Mouse (Mus musculus): ENCODE results near the gene Atg7.

The Atg7 gene

DNA sequence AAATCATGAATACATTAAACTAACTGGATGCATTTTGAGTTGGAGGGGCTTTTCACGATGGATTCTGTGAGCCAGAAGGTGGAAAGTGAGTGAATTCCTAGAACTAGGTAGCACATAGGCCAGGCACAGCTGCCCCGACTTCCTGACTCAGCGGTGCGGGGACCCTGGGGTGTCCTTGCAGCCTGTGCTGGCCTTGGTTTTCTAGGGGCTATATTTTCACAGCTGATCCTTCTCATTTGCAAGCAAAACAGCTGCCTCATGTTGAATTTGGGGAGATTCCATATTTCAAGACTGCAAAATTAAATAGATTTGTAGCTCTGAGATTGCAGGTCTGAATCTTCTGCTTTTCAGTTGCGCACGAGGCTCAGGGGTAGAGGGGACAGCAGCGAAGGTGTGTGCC lies 139.6 kb downstream of the Atg7 start:
- no peak for DNase-seq (ENCODE audit: low read depth, low spot score)

GRCm38 (mm10) chr6:114786461-114786860 lies 143.6 kb downstream of the Atg7 start:
- no peak for DNase-seq (ENCODE audit: low read depth, low spot score)

- no peak for DNase-seq (ENCODE audit: low read depth, low spot score)
Observed at GRCm38 (mm10) chr6:114787606-114788005, 144.7 kb downstream of the Atg7 start.

DNA sequence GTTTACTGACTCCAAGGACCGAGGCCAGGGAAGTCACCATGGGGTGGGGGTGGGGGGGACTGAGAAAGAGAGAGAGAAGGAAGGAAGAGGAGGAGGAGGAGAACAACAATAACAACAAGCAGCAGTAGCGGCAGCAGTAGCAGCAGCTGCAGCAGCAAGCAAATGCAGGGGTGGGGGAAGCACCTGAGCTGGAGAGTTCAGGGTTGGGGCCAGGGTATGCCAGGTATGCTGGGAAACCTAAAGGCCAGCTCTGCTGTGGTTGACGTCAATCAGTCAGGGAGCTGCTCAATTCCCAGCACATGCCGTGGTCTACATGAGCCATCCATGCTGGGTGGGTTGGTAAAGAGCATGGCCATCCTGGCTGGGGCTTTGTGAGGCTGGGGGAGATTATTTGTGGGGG lies 145.8 kb downstream of the Atg7 start:
- DNase-seq (ENCODE audit: low read depth, low spot score), result no peak

- DNase-seq (ENCODE audit: low read depth, low spot score), result no peak
Observed at GRCm38 (mm10) chr6:114790084-114790483, 147.2 kb downstream of the Atg7 start.

DNA sequence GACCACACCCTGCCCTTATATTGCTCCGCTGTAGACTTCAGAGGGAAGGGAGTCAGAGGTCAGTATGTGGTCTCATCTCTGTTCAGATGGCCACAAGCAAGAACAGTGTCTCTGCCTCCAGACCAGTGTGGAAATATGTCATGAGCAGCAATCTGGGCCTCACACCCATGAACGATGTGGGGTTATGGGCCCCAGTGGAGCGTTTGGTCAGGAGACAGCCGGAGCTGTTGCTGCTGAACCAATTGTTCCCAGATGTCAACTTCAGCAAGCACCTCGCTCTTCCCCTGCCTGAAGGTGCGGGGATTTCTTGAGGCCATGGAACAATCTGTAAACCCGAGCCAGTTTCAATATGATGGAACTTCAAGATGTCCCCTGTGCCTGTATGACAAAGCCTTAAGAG lies 148.0 kb downstream of the Atg7 start:
- no peak for DNase-seq (ENCODE audit: low read depth, low spot score)

GRCm38 (mm10) chr6:114791846-114792245 lies 148.9 kb downstream of the Atg7 start:
- DNase-seq (ENCODE audit: low read depth, low spot score), result no peak

DNA sequence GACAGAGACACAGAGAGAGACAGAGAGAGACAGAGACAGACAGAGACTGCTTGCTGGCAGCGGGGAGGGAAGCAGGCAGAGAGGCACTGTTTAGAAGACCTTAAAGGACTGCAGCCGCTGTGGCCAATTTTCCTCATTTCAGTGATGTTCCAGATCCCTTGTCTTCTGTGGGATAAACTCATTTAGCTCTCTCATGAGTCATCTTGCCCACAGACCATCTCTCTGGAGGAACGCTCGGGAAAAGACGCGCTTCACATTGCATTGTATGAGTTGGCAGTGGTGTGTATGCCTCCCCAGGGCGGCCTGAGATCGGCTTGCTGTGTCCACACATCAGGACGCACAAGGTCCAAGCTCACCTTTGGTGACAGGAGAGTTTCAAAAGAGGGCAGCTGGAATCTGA lies 151.8 kb downstream of the Atg7 start:
- no peak for DNase-seq (ENCODE audit: low read depth, low spot score)

- DNase-seq (ENCODE audit: low read depth, low spot score), result no peak
Observed at GRCm38 (mm10) chr6:114795706-114796325, 152.9 kb downstream of the Atg7 start.

- no peak for DNase-seq (ENCODE audit: low read depth, low spot score)
Observed at GRCm38 (mm10) chr6:114797901-114798300, 155.0 kb downstream of the Atg7 start.

DNA sequence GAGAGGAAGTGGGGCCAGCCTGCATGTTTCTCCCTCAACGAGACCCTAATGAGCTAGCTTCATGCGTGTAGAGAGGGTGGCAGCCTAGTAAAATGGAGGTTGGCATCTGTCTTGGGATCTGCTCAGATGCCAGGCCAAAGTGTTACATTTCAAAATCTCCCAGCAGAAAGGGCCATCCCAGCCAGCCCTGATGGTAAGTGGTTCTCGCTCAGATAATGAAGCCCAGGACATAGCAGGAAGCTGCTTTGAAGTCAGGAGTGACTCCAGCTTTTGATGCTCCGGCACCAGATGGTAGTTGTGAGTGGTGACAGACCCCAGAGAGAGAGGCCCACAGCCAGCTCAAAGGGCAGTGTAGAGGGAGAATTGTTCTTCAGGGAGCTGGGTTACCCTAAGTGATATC lies 155.8 kb downstream of the Atg7 start:
- DNase-seq (ENCODE audit: low read depth, low spot score), result no peak

GRCm38 (mm10) chr6:114800291-114800965 lies 157.5 kb downstream of the Atg7 start:
- DNase-seq (ENCODE audit: low read depth, low spot score), result no peak

- no peak for DNase-seq (ENCODE audit: low read depth, low spot score)
Observed at GRCm38 (mm10) chr6:114803915-114804535, 161.1 kb downstream of the Atg7 start.

DNA sequence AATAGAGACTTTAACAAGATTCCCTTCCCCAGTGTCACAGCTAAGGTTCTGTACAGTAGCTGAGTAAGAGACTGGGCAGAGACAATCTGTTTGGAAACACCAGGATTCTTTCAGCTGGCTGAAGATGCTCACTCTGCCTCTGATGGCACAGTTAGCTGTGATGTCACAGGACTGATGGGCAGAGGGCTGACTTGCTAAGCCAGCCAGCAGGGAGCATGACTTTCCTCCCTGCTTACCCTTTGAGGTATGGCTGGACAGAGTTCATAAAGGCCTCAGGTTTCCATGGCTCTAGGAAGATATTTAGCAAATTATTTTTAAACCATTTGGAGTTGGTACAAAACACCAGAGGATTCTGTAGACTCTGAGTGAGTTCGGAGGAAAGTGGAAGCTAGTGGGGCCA lies 162.0 kb downstream of the Atg7 start:
- DNase-seq (ENCODE audit: low read depth, low spot score), result no peak

DNA sequence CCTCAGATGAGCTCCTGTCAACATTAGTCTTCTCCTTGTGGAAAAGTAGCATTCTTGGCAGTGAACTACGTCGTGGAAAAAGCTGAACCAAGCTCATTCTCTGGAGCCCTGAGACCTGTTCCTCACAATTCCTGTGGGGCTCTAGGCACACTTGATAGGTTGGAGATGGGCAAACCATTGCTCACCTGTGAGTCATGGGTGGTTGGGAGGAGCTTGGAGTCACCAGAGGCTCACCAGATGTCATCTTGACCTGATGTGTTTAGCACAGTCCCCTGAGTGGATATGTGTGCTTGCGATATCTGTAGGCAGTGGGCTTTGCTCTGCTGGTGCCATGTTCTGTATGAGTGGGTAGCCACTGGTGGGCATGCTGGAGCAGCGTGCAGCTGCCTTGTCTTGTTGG lies 163.0 kb downstream of the Atg7 start:
- no peak for DNase-seq (ENCODE audit: low read depth, low spot score)

DNA sequence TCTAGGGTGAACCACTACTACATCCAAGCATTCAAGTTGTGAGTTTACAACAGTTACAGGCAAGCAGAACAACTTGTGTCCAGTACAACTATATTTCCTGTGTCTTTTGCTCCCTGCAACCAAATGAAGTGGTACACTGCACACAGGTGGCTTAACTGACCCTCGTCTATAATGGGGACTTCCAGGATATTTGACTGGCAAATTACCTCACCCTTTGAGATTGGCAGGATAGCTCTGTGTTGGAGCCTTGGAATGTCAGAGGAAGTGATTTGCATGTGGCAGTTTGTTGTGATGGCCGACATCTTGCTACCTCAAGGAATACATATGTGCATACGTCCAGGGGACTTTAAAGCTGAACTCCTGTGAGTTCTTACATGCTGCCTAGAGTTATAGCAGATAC lies 164.6 kb downstream of the Atg7 start:
- DNase-seq (ENCODE audit: low read depth, low spot score), result no peak

DNA sequence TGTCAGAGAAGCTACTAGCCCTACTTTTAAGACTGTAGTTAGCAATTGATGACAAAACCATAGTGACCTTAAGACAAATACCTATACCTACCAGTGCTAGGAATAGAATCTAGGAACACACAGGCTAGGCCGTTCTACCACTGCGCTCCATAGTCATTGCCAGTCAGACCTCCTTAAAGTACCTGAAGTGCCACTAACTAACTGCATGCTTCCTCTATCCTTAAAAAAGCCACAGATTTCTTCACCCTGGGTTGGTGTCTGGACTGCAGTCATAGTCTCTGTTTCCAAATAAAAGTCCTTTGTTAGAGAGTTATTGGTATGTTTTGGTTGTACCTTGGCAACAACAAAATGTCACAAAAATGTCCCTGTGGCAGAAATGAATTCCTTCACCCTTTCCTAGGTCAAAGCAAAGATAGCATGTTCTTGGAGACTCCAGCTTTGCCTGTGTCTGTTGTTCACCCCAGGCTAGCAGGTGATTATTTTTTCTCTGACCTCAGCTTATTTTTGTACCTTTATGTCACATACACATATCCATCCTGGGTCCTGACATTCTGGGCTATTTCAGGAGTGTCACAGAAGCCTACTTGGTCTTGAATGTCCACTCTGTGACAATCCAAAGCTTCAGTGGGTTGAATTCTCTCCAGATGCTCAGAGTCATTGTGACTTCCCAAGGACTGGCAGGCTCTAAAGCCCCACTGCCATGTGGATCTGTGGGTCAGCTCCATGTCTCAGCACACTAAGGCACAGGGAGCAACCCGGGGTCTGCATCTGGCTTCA lies 165.9 kb downstream of the Atg7 start:
- no peak for DNase-seq (ENCODE audit: low read depth, low spot score)

- DNase-seq (ENCODE audit: low read depth, low spot score), result no peak
Observed at GRCm38 (mm10) chr6:114809431-114809811, 166.5 kb downstream of the Atg7 start.

DNA sequence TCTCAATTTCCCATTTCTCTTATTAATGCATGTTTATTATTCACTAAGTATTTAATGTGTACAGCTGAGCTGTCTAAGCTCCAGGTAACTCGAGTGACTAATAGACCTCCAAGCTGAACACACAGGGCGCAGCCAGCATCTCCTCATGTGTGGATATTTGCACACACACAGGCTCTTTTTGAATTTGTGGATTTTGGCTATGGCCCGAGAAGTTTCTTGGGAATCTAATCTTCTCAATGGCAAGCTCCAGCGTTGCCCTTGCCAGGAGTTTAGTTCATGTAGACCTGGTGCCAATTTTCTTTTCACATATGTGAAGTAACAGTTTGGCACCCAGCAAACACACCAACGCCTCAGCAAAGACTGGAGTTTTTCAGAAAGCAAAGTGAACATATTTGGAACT lies 169.4 kb downstream of the Atg7 start:
- no peak for DNase-seq (ENCODE audit: low read depth, low spot score)

GRCm38 (mm10) chr6:114812779-114813178 lies 169.9 kb downstream of the Atg7 start:
- no peak for DNase-seq (ENCODE audit: low read depth, low spot score)

GRCm38 (mm10) chr6:114814199-114814881 lies 171.4 kb downstream of the Atg7 start:
- no peak for DNase-seq (ENCODE audit: low read depth, low spot score)

All from c-Kit-negative CD71-positive TER-119-positive erythroid progenitor cells, embryonic 14.5 days (primary cell).